Mouse (Mus musculus) neutrophil, adult 5-6 weeks (primary cell): ENCODE data around the gene Selenoi. TPM values are rescaled to one million over a fixed set of nuclear protein-coding genes. Genes with fewer than 3 reads are reported as not detected.

Experiments used
- ATAC-seq: fragments of 151-379, 151-347 bp; 2 replicates; pipeline ENCODE4 v1.8.0; 2017; ENCODE audit warnings: mild to moderate bottlenecking, moderate TSS enrichment; ENCODE audit not compliant: insufficient number of reproducible peaks, poor library complexity, low FRiP score, severe bottlenecking; ENCODE audit errors: extremely low read depth
- total RNA-seq: library from RNA; stranded (forward); fragments of 200-1000 nt; gene quantifications from 2 replicates; pipeline ENCODE4 v1.2.3, GENCODE M21; 2017

Selenoi gene
- total RNA-seq, 1 experiment from 2014 or later = 18.3 TPM

DNA sequence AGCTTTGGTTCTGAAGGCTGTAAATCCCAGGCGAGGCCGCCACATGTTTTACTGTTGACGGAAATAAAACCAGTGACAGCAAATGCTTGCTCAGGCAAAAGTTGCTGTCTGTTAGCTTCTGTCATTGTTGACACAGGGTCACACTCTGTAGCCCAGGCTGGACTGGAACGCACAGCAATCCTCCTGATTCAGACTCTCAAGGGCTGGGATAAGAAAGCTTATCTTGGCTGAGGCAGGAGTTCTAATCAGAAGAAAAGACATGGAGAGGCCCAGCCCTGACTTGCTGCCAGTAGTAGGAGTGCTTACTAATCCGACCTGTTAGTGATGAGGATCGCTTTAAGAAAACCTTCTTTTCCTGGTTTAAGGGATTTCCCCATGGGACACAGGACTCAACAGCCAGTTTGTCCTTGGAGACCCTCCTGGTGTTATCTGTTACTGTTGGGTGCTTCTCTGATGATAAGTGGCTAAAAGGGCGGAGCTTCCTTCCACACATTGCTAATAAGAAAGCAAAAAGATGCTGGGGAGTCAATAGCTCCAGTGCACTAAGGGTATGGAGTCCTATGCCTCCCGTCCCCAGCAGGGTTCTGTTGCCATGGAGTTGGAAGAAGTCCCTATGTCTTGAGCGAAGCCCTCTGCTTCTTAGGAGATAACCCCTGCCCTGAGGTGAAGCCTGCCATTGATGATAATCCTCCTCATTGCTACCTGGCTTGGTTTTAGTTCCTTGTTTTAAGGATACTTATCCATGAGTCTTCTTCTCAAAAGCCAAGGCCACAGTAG is 54.9 kb downstream of the Selenoi start:
- no peak for ATAC-seq

Other genes with a start within 250 kb of the Selenoi start
- gene Il6, start 219.5 kb upstream of the Selenoi start, total RNA-seq = 1.0 and 1.1 TPM in 2 replicates
- 0.98 and 5.4 TPM in 2 replicates for gene Tyms, start 159.0 kb upstream of the Selenoi start, total RNA-seq
- not detected in 2 replicates for gene Garem2, start 127.4 kb upstream of the Selenoi start, total RNA-seq
- gene 3110082J24Rik, start 126.5 kb upstream of the Selenoi start, total RNA-seq = not detected in 2 replicates
- gene Hadha, start 77.4 kb upstream of the Selenoi start, total RNA-seq = 106 and 107 TPM in 2 replicates
- 54.9 and 63.0 TPM in 2 replicates for gene Hadhb, start 77.3 kb upstream of the Selenoi start, total RNA-seq
- not detected in 2 replicates for gene Adgrf3, start 26.9 kb upstream of the Selenoi start, total RNA-seq
- gene Drc1, start 48.8 kb downstream of the Selenoi start, total RNA-seq = 1.2 TPM in 1 of 2 replicates, not detected in the other
- 0.12 TPM in 1 of 2 replicates, not detected in the other for gene Otof, start 229.4 kb downstream of the Selenoi start, total RNA-seq
- gene 1700001C02Rik, start 233.5 kb downstream of the Selenoi start, total RNA-seq = not detected in 2 replicates